Mouse (Mus musculus) neural tube, postnatal 0 days (tissue): ENCODE measurements around the gene Rnf126. TPM values are rescaled to one million over a fixed set of nuclear protein-coding genes. Genes with fewer than 3 reads are reported as not detected.

Source experiments
- polyA plus RNA-seq: library from polyadenylated mRNA; unstranded; fragments of >200 nt; fragmentation: Nextera tagmentation; extraction: Ambion mirVana; gene quantifications from 2 replicates; pipeline ENCODE4 v1.2.1, GENCODE M21; 2015

Rnf126 gene
- 115 and 119 TPM in 2 replicates for polyA plus RNA-seq

GRCm38 (mm10) chr10:79766508-79767325 is at the start of gene Rnf126:
Gene Rnf126 (minus strand): TSS chr10:79766952.

GRCm38 (mm10) chr10:79793051-79793737 is 26.4 kb upstream of the Rnf126 start, which contains the start of gene Palm:
Gene Palm (plus strand): TSS chr10:79793572.

GRCm38 (mm10) chr10:79790861-79791260 is 24.1 kb upstream of the Rnf126 start, which contains the start of gene Prss57:
Gene Prss57 (minus strand): TSS chr10:79790961.

GRCm38 (mm10) chr10:79777103-79777531 is 10.4 kb upstream of the Rnf126 start, which contains the start of gene Fstl3:
Gene Fstl3 (plus strand): TSS chr10:79777272.

GRCm38 (mm10) chr10:79754856-79755516 is 11.8 kb downstream of the Rnf126 start, which contains the start of gene Fgf22:
Gene Fgf22 (plus strand): TSS chr10:79755076.

GRCm38 (mm10) chr10:79745898-79746773 is 20.6 kb downstream of the Rnf126 start, which contains the start of gene Polrmt:
Gene Polrmt (minus strand): TSS chr10:79746581.

GRCm38 (mm10) chr10:79716254-79716987 is 50.3 kb downstream of the Rnf126 start, which contains the start of gene Hcn2:
Gene Hcn2 (plus strand): TSS chr10:79716634.

Other genes starting within 250 kb of the Rnf126 start
- 21.6 and 22.1 TPM in 2 replicates for gene Plpp2, start 233.2 kb downstream of the Rnf126 start, polyA plus RNA-seq
- gene Mier2, start 211.8 kb downstream of the Rnf126 start, polyA plus RNA-seq, result 40.4 and 48.8 TPM in 2 replicates
- gene Theg, start 179.6 kb downstream of the Rnf126 start, polyA plus RNA-seq, result not detected in 2 replicates
- 1.1 TPM in 2 replicates for gene C2cd4c, start 152.9 kb downstream of the Rnf126 start, polyA plus RNA-seq
- 23.9 and 24.3 TPM in 2 replicates for gene Shc2, start 129.0 kb downstream of the Rnf126 start, polyA plus RNA-seq
- 0.24 and 0.61 TPM in 2 replicates for gene Odf3l2, start 121.2 kb downstream of the Rnf126 start, polyA plus RNA-seq
- 0.57 and 0.93 TPM in 2 replicates for gene Madcam1, start 102.4 kb downstream of the Rnf126 start, polyA plus RNA-seq
- gene Tpgs1, start 97.6 kb downstream of the Rnf126 start, polyA plus RNA-seq, result 142 and 148 TPM in 2 replicates
- gene Cdc34, start 84.8 kb downstream of the Rnf126 start, polyA plus RNA-seq, result 68.6 and 75.3 TPM in 2 replicates
- gene Gzmm, start 77.9 kb downstream of the Rnf126 start, polyA plus RNA-seq, result 0.83 and 1.1 TPM in 2 replicates
- 1,217 and 1,238 TPM in 2 replicates for gene Bsg, start 62.5 kb downstream of the Rnf126 start, polyA plus RNA-seq
- 10.7 and 16.5 TPM in 2 replicates for gene Hcn2, start 50.3 kb downstream of the Rnf126 start, polyA plus RNA-seq
- gene Polrmt, start 20.4 kb downstream of the Rnf126 start, polyA plus RNA-seq, result 33.3 and 33.7 TPM in 2 replicates
- gene Fgf22, start 11.9 kb downstream of the Rnf126 start, polyA plus RNA-seq, result 4.8 and 5.8 TPM in 2 replicates
- gene Fstl3, start 10.3 kb upstream of the Rnf126 start, polyA plus RNA-seq, result 3.2 and 4.4 TPM in 2 replicates
- 0.12 TPM in 1 of 2 replicates, not detected in the other for gene Prss57, start 24.0 kb upstream of the Rnf126 start, polyA plus RNA-seq
- 202 and 243 TPM in 2 replicates for gene Palm, start 26.6 kb upstream of the Rnf126 start, polyA plus RNA-seq
- 0.36 and 0.45 TPM in 2 replicates for gene Misp, start 54.0 kb upstream of the Rnf126 start, polyA plus RNA-seq
- 41.0 and 46.2 TPM in 2 replicates for gene Ptbp1, start 87.5 kb upstream of the Rnf126 start, polyA plus RNA-seq
- 10.9 and 11.4 TPM in 2 replicates for gene Prtn3, start 107.5 kb upstream of the Rnf126 start, polyA plus RNA-seq
- 253 and 298 TPM in 2 replicates for gene Plppr3, start 107.7 kb upstream of the Rnf126 start, polyA plus RNA-seq
- not detected in 2 replicates for gene Elane, start 119.3 kb upstream of the Rnf126 start, polyA plus RNA-seq
- 0.37 TPM in 1 of 2 replicates, not detected in the other for gene Cfd, start 123.9 kb upstream of the Rnf126 start, polyA plus RNA-seq
- gene Med16, start 142.0 kb upstream of the Rnf126 start, polyA plus RNA-seq, result 38.0 and 41.7 TPM in 2 replicates
- gene Gm26602, start 143.9 kb upstream of the Rnf126 start, polyA plus RNA-seq, result 32.0 TPM in 1 of 2 replicates, not detected in the other
- 3.6 and 3.7 TPM in 2 replicates for gene Kiss1r, start 150.0 kb upstream of the Rnf126 start, polyA plus RNA-seq
- 268 and 306 TPM in 2 replicates for gene R3hdm4, start 154.3 kb upstream of the Rnf126 start, polyA plus RNA-seq
- gene Arid3a, start 160.1 kb upstream of the Rnf126 start, polyA plus RNA-seq, result 1.7 and 3.0 TPM in 2 replicates
- 108 and 110 TPM in 2 replicates for gene Wdr18, start 193.2 kb upstream of the Rnf126 start, polyA plus RNA-seq
- 0.24 and 0.35 TPM in 2 replicates for gene Grin3b, start 203.8 kb upstream of the Rnf126 start, polyA plus RNA-seq
- gene Tmem259, start 217.4 kb upstream of the Rnf126 start, polyA plus RNA-seq, result 33.5 and 35.6 TPM in 2 replicates
- gene Cnn2, start 221.6 kb upstream of the Rnf126 start, polyA plus RNA-seq, result 19.9 and 20.5 TPM in 2 replicates
- gene Abca7, start 229.5 kb upstream of the Rnf126 start, polyA plus RNA-seq, result 2.6 TPM in 2 replicates
- 1.9 TPM in 2 replicates for gene Arhgap45, start 249.7 kb upstream of the Rnf126 start, polyA plus RNA-seq